Mouse (Mus musculus): ENCODE measurements around the gene Cox4i1.

DNA sequence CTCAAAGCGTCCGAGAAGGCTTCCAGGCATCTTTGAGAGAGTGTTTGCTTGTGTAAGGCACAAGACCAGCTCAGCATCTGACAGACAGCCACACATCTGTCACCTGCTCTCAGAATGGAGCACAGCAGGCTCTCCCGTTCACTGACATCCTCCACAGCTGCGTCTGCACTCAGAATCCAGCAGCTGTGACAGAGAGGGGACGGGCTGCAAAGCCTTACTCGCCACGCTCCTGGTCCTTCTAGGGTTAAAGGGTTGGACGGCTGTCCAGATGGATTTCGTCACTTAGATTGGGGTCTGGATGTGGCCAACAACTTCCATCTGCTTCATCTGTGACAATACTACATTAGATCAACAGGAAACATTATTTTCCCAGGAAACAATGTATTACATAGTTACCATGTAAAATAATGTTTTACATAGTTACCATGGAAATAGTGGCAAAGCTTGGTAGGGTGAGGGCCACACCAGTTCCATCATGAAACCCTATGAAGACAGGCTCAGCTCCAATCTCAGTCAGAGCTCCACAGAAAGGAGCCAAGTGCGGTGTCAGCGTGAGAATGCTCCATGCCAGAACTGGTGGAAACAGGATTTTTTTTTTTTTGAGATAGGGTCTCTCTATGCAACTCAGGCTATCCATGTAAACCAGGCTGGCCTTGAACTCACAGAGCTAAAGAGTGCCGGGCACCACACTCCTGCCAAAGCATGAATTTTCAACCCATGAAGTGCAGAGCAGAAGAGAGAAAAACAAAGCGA, 28.6 kb downstream of the Cox4i1 start:
- no peak for TF ChIP-seq CTCF (IDR thresholded peaks at IDR 0.05; ENCODE audit: low read depth)
- TF ChIP-seq EP300 (IDR thresholded peaks at IDR 0.05; ENCODE audit: low read depth), result no peak
